Mouse (Mus musculus) hematopoietic stem cell, adult 5-6 weeks (primary cell): ENCODE results near the gene Ap2a1. TPM values are rescaled to one million over a fixed set of nuclear protein-coding genes. Genes with fewer than 3 reads are reported as not detected.

Experiments used
- ATAC-seq, 2 experiments: fragments of 125-278 bp in 1 of 2; replicated peaks in 1 of 2; 2 replicates each; pipeline ENCODE4 v1.8.0; 2016 to 2017; ENCODE audit warnings: inconsistent platforms in 2 of 2, mild to moderate bottlenecking in 2 of 2, moderate number of reproducible peaks in 2 of 2, low read depth in 1 of 2, moderate TSS enrichment in 1 of 2; ENCODE audit not compliant: low FRiP score in 2 of 2, poor library complexity in 2 of 2, severe bottlenecking in 2 of 2, insufficient read depth in 1 of 2, low TSS enrichment in 1 of 2
- total RNA-seq: library from RNA; stranded (forward); fragments of 172-1452, 232-1000 nt; gene quantifications from 2 replicates; pipeline ENCODE4 v1.2.3, GENCODE M21; 2017

Ap2a1 gene
- total RNA-seq, 1 experiment from 2014 or later = 25.5 TPM

- ATAC-seq = no peak
Measured at GRCm38 (mm10) chr7:44956266-44956665, 27.0 kb upstream of the Ap2a1 start.

- no peak for ATAC-seq
Measured at GRCm38 (mm10) chr7:44955628-44956027, 26.3 kb upstream of the Ap2a1 start.

- no peak for ATAC-seq
Measured at GRCm38 (mm10) chr7:44954091-44954885, 25.0 kb upstream of the Ap2a1 start.

DNA sequence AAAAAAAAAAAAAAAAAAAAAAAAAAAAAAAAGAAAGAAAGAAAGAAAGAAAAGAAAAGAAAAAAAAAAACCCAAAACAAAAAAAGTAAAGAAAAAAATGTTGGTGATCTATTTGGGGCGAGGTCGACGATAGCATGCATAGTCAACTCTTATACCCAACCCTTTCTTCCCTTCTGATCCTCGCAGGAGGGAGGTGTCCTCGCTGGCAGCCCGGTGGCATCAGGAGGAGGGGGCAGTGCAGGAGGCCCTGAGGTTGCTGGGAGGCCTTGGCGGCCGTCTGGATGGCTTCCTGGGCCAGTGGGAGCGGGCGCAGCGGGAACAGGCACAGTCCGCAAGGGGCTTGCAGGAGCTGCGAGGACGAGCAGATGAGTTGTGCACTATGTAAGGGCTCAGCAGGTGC, 24.3 kb upstream of the Ap2a1 start:
- ATAC-seq = no peak

DNA sequence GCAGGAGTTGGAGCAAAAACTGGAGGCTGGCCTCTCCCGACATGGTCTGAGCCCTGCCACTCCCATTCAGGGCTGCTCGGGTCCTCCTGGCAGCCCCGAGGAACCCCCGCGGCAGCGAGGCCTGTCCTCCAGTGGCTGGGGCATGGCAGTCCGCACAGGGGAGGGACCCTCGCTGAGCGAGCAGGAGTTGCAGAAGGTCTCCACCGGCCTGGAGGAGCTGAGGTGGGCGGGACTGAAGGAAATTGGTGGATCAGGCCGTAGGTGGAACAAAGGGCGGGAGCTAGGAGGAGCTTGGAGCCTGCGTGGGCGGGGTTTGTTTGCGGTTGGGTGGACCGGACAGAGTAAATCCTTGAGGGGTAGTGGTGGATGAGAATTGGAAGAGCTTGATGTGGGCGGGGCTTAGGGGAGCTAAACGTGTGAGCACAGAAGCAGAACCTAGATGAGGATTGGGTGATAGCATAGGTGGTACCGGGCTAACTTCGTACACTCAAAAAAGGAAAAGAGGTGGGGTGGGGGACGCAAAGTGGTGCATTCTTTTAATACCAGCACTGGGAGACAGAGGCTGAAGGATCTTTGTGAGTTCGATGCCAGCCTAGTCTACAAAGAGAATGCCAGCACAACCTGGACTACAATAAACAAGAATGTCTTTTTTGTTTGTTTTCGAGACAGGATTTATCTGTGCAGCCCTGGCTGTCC, 23.5 kb upstream of the Ap2a1 start:
- peak; percentile 84 to 89 for ATAC-seq

DNA sequence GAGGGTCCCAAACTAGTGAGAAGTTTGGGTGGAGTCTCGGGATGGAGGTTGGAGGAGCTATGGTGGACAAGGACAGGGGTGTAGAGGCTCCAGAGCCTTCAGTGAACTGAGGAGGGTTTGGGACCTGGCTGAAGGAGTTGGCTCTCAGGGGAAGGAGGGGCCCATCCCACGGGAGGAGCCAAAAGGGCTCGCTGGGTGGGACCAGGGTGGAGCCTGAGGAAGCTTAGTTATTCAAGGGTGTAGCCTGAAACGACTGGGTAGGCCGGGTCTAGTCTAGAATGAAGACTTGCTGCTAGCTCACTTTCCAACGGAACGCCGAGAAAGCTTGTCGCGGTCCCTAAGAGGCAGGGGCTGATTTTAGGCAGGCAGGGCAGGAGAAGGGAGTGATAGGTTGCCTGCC, 22.7 kb upstream of the Ap2a1 start:
- ATAC-seq = peak; percentile 70

DNA sequence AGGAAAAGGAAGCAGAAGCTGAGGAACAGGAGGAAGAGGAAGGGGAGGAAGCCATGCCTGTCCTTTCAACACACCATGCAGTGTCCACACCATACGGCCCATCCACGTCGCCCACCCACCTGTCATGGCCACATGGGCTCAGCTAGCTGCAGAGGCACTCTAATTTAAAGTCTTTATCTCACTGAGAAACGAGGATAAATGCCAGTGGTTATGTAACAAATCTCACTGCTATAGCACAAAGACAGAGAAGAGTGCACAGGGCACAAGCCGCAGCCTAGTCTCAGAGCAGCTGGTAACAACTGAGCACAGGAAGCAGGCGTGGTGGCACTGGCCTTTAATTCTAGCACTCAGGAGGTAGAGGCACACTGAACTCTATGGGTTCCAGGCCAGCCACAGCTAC, 20.6 kb upstream of the Ap2a1 start:
- ATAC-seq = no peak

- no peak for ATAC-seq
Measured at GRCm38 (mm10) chr7:44942904-44943303, 13.6 kb upstream of the Ap2a1 start, which contains the start of gene Tsks. Gene Tsks, plus strand, starts transcription at chr7:44943204.

DNA sequence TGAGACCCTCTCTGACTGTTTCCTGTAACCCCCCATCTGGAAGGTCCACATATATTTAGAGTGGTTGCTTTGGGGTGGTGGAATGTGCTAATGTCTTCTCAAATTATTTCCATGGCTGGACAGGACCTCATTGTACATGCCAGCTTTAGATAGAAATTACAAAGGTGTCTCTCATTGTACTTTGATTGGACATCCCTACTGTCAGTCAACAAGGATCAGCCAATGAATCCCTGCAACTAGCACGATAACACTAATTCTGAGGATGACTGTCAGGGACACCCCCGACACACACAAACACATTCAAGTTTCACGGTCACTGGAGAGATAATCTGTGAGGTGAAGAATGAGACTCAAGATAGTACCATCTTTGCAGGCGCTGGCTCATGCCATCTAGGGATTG, 9.4 kb upstream of the Ap2a1 start:
- ATAC-seq = no peak

GRCm38 (mm10) chr7:44928570-44928969, 726 bp downstream of the Ap2a1 start:
- no peak for ATAC-seq

GRCm38 (mm10) chr7:44925468-44925867, 3.8 kb downstream of the Ap2a1 start:
- no peak for ATAC-seq

GRCm38 (mm10) chr7:44922530-44922929, 6.8 kb downstream of the Ap2a1 start:
- ATAC-seq = no peak

DNA sequence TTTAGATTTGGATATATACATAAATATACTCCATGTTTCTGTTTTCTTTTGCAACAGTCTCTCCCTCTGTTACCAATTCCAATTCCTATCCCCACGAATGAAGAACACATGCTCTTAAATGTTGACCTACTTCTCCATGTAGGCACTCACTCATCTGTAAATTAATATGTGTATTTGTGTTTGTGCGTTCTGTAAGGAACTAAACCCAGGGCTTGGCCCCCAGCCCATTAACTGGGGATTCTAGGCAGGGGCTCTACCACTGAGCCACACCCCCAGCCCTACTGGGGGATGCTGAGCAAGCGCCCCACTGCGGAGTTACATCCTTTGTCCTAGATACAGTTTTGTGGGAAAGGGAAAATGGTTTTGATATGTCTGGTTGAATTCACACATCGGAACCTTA, 10.2 kb downstream of the Ap2a1 start:
- no peak for ATAC-seq

DNA sequence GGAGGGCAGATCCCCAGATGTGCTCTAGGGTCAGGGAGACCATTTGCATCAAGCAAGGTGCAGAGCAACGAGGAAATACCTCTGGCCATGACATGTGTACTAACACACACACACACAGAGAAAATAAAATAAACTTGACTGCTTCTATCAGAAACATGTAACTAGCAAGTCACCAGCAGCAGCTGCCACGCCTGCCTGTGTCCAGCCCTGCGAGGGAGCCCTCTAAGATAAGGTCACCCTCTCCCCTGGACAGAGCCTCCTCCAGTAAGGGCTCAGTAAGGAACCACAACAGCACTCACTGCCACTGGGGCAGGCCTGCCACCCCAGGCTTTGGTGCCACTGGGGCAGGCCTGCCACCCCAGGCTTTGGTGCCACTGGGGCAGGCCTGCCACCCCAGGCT, 11.1 kb downstream of the Ap2a1 start:
- no peak for ATAC-seq

DNA sequence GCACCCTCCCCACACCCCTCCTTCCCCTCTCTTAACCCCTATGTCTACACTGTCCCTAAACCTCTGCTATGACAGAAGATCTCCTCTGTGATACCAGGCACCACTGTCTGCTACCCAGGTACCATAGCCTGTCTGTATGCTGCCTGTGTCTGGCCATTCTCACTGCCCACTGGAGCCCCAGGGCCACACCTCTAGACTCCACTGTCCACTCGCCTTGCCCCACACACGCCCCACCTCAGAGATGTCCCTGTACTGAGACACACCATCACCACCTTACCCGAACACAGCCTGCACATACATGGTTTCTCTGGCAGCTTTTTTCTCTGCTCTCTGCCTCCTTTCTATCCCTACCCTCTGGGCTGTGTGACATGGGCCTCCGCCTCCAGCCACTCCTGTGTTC, 12.4 kb downstream of the Ap2a1 start:
- no peak for ATAC-seq

- no peak for ATAC-seq
Measured at GRCm38 (mm10) chr7:44916191-44916590, 13.1 kb downstream of the Ap2a1 start.

DNA sequence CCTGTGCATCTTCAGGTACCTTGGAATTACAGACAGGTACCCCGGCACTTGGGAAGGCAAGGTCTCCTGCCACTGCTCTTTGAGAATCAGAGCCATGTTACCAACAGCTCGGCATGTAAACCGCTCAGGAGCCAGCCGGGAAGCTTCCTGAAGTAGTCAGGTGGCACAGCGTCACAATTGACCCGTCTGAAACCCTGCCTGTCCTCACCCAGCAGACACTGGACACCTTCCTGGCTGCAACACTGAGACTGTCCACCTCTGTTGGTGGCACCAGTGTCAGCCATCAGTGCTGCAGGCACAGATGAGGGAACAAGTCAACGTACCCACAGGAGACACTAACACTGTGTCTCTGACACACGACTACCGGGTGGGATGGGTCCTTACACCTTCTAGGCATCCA, 14.0 kb downstream of the Ap2a1 start:
- no peak for ATAC-seq

- ATAC-seq = no peak
Measured at GRCm38 (mm10) chr7:44914396-44914795, 14.9 kb downstream of the Ap2a1 start.
